Mouse (Mus musculus) heart, postnatal 0 days (tissue): Measurements from ENCODE around the gene Gda.

Experiments used
- CTCF ChIP-seq: IDR thresholded peaks from 2 replicates; pipeline ENCODE4 v1.5.1; 2016; ENCODE audit warnings: antibody characterized with exemption, control low read depth, low read depth
- EP300 ChIP-seq: IDR thresholded peaks from 2 replicates; pipeline ENCODE4 v1.6.1; 2016; ENCODE audit warnings: antibody characterized with exemption, low read depth

DNA sequence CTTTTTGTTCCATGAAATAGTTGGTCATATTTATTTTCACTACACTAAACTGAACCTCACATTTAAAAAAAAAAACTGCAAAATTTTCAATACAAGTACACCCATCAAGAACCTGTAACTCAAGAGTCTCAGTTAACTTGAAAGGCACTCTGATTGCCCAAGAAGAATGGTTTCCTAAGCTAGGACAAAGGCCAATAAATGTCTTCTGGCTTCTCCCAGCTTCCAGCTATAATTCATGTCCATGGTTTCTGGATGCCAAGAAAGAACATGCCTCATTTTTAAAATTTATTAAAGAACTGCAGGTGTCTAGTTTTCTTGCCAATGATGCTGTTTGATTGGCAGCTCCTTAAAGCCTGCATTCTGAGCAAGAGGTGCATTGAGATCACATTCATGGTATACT lies 75.3 kb downstream of the Gda start:
- TF ChIP-seq CTCF = no peak
- TF ChIP-seq EP300 = no peak
